Mouse (Mus musculus) midbrain, embryonic 16.5 days (tissue): ENCODE data around the gene S100a1. TPM values are rescaled to one million over a fixed set of nuclear protein-coding genes. Genes with fewer than 3 reads are reported as not detected.

Source experiments
- ATAC-seq: fragments of 200-750 bp; cut with Nextera tagmentation; 2 replicates; pipeline ENCODE4 v1.8.0; 2017; ENCODE audit warnings: moderate TSS enrichment
- H3K27ac ChIP-seq: fragments of 300-500 bp; sonication (generic); 2 replicates; pipeline ENCODE4 v1.5.1; 2014; ENCODE audit warnings: mild to moderate bottlenecking, low read length, mixed read lengths
- H3K27me3 ChIP-seq: fragments of 300-500 bp; sonication (generic); 2 replicates; pipeline ENCODE4 v1.6.1; 2014; ENCODE audit warnings: low read depth, low read length, mixed read lengths; ENCODE audit not compliant: control insufficient read depth, insufficient read depth
- H3K36me3 ChIP-seq: fragments of 300-500 bp; sonication (generic); 2 replicates; pipeline ENCODE4 v1.6.1; 2014; ENCODE audit warnings: mild to moderate bottlenecking, low read length, moderate library complexity, mixed read lengths; ENCODE audit not compliant: control insufficient read depth, insufficient read depth
- H3K4me1 ChIP-seq: fragments of 300-500 bp; sonication (generic); 2 replicates; pipeline ENCODE4 v1.6.1; 2014; ENCODE audit warnings: mild to moderate bottlenecking, low read length, mixed read lengths; ENCODE audit not compliant: control insufficient read depth, insufficient read depth
- H3K4me2 ChIP-seq: fragments of 300-500 bp; sonication (generic); 2 replicates; pipeline ENCODE4 v1.6.1; 2014; ENCODE audit warnings: mild to moderate bottlenecking, low read length, mixed read lengths
- H3K4me3 ChIP-seq: fragments of 300-500 bp; sonication (generic); 2 replicates; pipeline ENCODE4 v1.5.1; 2014; ENCODE audit warnings: low read depth, mild to moderate bottlenecking, low read length, moderate library complexity, mixed read lengths
- H3K9ac ChIP-seq: fragments of 300-500 bp; sonication (generic); 2 replicates; pipeline ENCODE4 v1.6.1; 2014; ENCODE audit warnings: low read depth, low read length, mixed read lengths
- H3K9me3 ChIP-seq: fragments of 300-500 bp; sonication (generic); replicated peaks from 2 replicates; pipeline ENCODE4 v1.6.1; 2014; ENCODE audit warnings: mild to moderate bottlenecking, low read length, mixed read lengths; ENCODE audit not compliant: control insufficient read depth, poor library complexity, severe bottlenecking
- WGBS: fragments of 180-500 bp; shearing (Covaris S2); extraction: QIAGEN DNeasy Blood & Tissue Kit; methylation state at CpG from one replicate; pipeline ENCODE4 v1.1.7; 2014; 5-methylcytosine and 5-hydroxymethylcytosine counted together
- polyA plus RNA-seq: library from polyadenylated mRNA; unstranded; fragments of >200 nt; fragmentation: Nextera tagmentation; extraction: Ambion mirVana; gene quantifications from 2 replicates; pipeline ENCODE4 v1.2.1, GENCODE M21; 2015

S100a1 gene
- polyA plus RNA-seq, 1 experiment from 2014 or later, result 19.5 TPM

DNA sequence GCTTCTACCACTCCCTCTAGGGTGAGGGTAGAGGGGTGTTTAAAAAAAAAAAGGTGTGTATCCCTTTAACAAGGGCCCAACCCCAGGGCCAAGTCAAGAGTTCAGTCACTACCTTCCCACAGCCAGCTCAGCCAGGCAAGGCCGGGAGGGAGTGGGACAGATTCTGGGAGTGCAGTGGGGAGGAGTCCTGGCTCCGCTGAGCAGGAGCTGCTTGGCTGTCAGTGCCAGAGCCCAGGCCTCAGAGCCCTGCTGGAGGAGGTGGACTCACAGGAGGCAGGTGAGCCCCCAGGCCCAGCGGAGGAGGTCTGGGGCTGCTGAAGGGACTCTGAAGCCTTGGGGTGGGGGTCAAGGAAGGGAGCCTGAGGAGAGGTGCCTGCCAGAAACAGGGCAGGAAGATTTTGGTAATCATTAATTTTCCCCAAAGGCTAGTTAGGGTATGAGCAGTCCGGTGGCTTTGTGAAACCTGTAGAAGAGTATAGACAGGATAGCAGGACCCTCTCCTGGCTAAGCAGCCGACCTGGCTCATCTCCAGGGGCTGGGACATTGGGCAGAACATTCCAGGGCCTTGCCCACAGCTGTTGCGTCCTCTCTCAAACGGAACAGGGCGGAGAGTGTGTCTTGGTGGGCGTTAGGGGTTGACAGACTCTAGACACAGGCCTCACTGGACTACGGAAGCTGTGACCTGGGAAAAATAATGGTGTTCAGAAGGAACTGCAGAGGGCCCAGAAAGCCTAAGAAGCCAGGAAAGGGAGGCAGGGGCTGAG, 23.1 kb upstream of the S100a1 start, which contains the start of gene S100a16:
Gene S100a16, plus strand, starts transcription at position 114 of the 764 bp plus-strand sequence.
- WGBS, result 51% methylated on average over 10 of the region's 10 CpGs
- Histone ChIP-seq H3K27ac (no peak within 1 kb of the TSS), H3K9ac (no peak within 1 kb of the TSS), H3K4me1 (0 out of 2 replicates have a peak, but pooled peaks cover 3% of the 10 kb centered on the region), H3K4me2 (no peak within 1 kb of the TSS), H3K4me3 (no peak within 1 kb of the TSS), H3K36me3 (no peaks in the 10 kb centered on the region), H3K27me3 (no peaks in the 10 kb centered on the region), H3K9me3 (no peaks in the 10 kb centered on the region)
- ATAC-seq, result no peak

DNA sequence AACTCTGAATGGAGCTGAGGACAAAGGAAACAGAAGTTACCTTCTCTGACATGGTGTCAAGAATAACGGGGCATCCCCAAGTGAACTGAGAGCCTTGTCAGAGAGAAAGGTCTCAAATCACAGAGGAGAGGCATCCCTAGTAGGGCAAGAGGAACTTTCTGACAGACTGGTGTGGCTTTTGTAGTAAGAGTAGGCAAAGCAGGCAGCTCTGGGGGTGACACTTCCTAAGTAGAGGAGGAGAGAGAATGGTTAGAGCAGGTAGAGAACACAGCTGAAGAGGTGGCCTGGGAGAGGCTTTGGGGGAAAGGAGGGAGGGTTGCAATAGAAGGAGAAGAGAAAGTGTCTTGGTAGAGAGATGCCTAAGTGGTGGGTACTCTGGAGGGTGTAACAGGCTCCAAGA, 21.3 kb upstream of the S100a1 start:
- Histone ChIP-seq H3K27ac (no peak overlapping the region), H3K4me1 (no peaks in the 10 kb centered on the region), H3K9me3 (no peaks in the 10 kb centered on the region), H3K4me3 (no peak overlapping the region), H3K9ac (no peak overlapping the region), H3K4me2 (no peak overlapping the region), H3K36me3 (no peaks in the 10 kb centered on the region), H3K27me3 (no peaks in the 10 kb centered on the region)
- 68% methylated on average over 1 of the region's 1 CpGs for WGBS
- ATAC-seq, result no peak

DNA sequence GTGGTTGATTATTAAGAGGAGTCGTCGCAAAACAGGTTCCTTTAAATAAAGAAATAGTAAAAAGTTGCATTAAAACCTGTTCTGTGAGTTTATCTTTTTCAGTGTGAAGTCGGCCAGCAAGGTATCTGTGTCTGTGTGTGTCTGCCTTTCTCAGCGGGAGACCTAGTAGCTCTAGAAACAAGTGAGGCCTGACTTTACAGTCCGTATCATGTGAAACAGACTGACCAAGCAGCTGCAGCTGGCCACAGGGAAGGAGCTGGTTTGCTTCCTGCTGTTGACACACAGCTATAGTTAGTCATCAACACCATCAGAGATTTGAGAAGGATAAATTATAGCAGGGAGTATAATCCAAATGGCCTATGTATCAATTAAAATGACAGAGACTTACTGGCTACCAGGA, 17.5 kb upstream of the S100a1 start:
- no peaks in the 10 kb centered on the region for H3K9me3 ChIP-seq
- no peak overlapping the region for H3K27ac ChIP-seq
- no peaks in the 10 kb centered on the region for H3K36me3 ChIP-seq
- ATAC-seq, result no peak
- no peaks in the 10 kb centered on the region for H3K4me1 ChIP-seq
- 80% methylated on average over 5 of the region's 5 CpGs for WGBS
- no peak overlapping the region for H3K4me3 ChIP-seq
- H3K27me3 ChIP-seq, result no peaks in the 10 kb centered on the region
- no peak overlapping the region for H3K4me2 ChIP-seq
- H3K9ac ChIP-seq, result no peak overlapping the region

DNA sequence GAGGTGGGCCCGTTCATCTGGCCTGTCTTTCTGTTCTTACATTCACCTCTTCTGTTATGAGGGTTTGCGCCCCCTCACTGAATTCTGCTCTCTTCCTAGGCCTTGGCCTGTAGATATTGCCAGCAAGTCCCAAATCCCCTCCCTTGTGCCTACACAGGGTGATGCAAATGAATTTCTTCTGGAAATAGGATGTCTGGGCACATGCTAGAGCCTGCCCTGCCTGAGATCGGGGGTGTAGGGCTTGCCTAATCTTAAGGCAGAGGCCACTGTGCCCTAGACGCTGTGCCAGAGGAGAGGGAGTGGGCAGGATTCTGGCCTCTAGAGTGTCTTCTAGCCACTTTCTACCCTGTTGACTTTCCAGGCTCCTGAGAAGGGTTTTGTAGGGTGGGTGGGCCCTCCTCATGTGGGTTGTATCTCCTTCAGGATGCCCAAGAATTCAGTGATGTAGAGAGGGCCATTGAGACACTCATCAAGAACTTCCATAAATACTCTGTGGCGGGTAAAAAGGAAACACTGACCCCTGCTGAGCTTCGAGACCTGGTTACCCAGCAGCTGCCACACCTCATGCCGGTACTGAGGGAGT, 13.2 kb upstream of the S100a1 start:
- no peaks in the 10 kb centered on the region for H3K9me3 ChIP-seq

DNA sequence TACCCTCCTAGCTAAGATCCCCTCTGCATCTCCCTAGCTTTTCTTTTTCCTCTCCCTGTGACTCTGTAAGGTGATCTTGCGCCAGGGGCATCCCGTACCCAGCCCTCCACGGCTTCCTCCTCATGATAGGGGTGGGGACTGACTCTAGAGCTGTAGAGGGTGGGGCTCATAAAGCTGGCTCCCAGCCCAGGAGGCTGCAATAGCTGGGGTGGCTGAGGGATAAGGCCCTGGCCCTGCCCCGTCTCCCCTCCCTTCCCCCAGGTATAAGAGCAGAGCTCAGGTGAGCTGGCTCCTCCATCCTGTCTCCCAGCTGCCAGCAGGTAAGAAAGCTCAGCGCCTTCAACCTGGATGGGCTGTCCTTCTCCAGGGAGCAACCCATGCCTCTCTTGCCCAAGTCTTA, 12.4 kb upstream of the S100a1 start, which contains the start of gene S100a14:
Gene S100a14, plus strand, starts transcription at position 277 of the 400 bp plus-strand sequence.
- no peaks in the 10 kb centered on the region for H3K9me3 ChIP-seq
- ATAC-seq, result no peak
- no peak within 1 kb of the TSS for H3K9ac ChIP-seq
- no peak within 1 kb of the TSS for H3K27ac ChIP-seq
- no peak within 1 kb of the TSS for H3K4me2 ChIP-seq
- H3K27me3 ChIP-seq, result no peaks in the 10 kb centered on the region
- H3K4me1 ChIP-seq, result no peaks in the 10 kb centered on the region
- WGBS, result 86% methylated on average over 5 of the region's 5 CpGs
- no peak within 1 kb of the TSS for H3K4me3 ChIP-seq
- H3K36me3 ChIP-seq, result no peaks in the 10 kb centered on the region

More for the DNA sequence above, 13.2 kb upstream of the S100a1 start:
- WGBS, result 92% methylated on average over 7 of the region's 7 CpGs
- Histone ChIP-seq H3K4me2 (no peak overlapping the region), H3K36me3 (no peaks in the 10 kb centered on the region), H3K9ac (no peak overlapping the region), H3K4me1 (no peaks in the 10 kb centered on the region), H3K27me3 (no peaks in the 10 kb centered on the region), H3K27ac (no peak overlapping the region), H3K4me3 (no peak overlapping the region)
- no peak for ATAC-seq

DNA sequence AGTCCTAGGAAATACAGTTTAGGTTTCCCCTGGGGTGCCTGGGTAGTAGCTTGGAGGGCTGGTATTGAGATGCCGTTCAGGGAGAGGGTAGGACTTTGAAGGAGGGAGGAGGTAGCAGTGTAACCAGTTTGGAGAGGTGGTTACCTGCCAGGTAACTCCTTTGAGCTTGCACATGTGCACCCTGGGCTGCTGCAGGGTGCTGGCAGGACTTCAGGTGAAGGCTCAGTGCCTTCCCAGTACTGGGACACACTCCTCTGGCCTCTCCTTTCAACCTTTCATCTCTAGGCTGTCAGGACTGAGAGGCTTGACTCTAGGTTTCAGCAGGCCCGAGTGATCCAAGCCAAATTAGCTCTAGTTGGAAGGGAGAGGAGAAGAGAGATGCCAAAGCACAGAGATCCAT, 11.9 kb upstream of the S100a1 start:
- no peak overlapping the region for H3K9ac ChIP-seq
- H3K4me2 ChIP-seq, result no peak overlapping the region
- 79% methylated on average over 2 of the region's 2 CpGs for WGBS
- H3K4me3 ChIP-seq, result no peak overlapping the region
- H3K27ac ChIP-seq, result no peak overlapping the region
- H3K9me3 ChIP-seq, result no peaks in the 10 kb centered on the region
- no peaks in the 10 kb centered on the region for H3K27me3 ChIP-seq
- no peaks in the 10 kb centered on the region for H3K36me3 ChIP-seq
- no peaks in the 10 kb centered on the region for H3K4me1 ChIP-seq
- no peak for ATAC-seq

DNA sequence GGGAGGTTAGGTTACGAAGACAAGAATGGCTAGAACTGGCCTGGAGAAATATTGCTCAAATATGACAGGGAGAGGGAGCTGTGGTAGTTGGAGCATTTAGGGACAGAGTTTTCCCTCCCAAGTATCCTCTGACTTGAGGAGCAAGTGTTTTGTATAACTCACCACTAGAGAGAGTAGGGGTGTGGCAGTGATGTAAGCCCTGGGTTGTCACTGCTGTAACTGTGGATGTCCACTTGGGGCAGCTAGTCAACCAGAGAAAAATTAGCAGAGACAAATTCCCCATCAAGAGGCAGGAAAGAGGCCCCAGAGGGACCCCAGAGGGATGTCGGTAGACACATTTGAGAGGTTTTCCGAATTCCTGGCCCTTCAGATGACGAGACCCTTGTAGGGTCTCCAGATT, 11.2 kb upstream of the S100a1 start:
- no peak for ATAC-seq
- H3K4me3 ChIP-seq, result no peak overlapping the region
- H3K27ac ChIP-seq, result no peak overlapping the region
- H3K9me3 ChIP-seq, result no peaks in the 10 kb centered on the region
- H3K4me1 ChIP-seq, result no peaks in the 10 kb centered on the region
- WGBS, result 69% methylated on average over 4 of the region's 4 CpGs
- H3K9ac ChIP-seq, result no peak overlapping the region
- no peaks in the 10 kb centered on the region for H3K27me3 ChIP-seq
- H3K4me2 ChIP-seq, result no peak overlapping the region
- H3K36me3 ChIP-seq, result no peaks in the 10 kb centered on the region

DNA sequence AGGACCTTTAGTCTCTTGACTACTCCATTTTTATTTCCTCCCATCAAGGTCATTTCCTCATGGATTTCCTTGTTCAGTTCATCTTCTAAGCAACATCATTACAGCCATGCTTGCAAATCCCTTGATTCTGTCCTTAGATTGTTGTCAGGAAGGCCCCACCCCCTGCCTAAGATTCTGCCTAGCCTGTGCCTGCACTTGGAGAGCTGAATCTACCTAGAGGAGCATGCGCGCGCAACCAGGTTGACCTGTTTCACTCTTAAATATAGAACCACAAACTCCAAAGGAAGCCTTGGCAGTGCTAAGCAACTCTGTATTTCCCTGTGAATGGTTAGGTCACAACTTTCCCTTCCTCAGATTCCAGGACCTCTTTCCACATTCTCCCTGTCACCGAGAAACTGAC, 3.5 kb upstream of the S100a1 start:
- no peak overlapping the region for H3K4me3 ChIP-seq
- no peak overlapping the region for H3K27ac ChIP-seq
- no peak overlapping the region for H3K9ac ChIP-seq
- H3K27me3 ChIP-seq, result peaks cover 23% of the 10 kb centered on the region
- WGBS, result 93% methylated on average over 4 of the region's 4 CpGs
- H3K4me2 ChIP-seq, result no peak overlapping the region
- ATAC-seq, result no peak
- peaks cover 7% of the 10 kb centered on the region; the same call in 1 of the 2 replicates for H3K4me1 ChIP-seq
- no peaks in the 10 kb centered on the region for H3K9me3 ChIP-seq
- H3K36me3 ChIP-seq, result no peaks in the 10 kb centered on the region

DNA sequence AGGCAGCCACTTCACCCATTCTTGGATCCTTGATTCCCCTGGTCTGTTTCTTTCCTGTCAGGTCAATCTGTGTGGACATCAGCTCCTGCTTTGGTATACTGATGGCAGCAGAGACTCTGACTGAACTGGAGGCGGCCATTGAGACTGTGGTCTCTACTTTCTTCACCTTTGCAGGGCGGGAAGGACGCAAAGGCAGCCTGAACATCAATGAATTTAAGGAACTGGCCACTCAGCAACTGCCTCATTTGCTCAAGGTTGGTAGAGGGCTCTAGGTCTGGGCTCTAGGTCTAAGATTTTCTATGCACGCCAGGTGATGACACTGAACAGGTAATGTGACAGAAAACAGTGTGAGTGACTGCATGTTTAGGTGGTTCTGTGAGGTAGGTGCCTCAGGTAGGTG, 1.6 kb upstream of the S100a1 start:
- Histone ChIP-seq H3K4me2 (no peak overlapping the region), H3K4me3 (no peak overlapping the region), H3K36me3 (no peaks in the 10 kb centered on the region), H3K9me3 (no peaks in the 10 kb centered on the region), H3K27ac (no peak overlapping the region), H3K27me3 (peaks cover 29% of the 10 kb centered on the region), H3K9ac (no peak overlapping the region), H3K4me1 (peaks cover 7% of the 10 kb centered on the region; the same call in 1 of the 2 replicates)
- ATAC-seq, result no peak
- 88% methylated on average over 4 of the region's 4 CpGs for WGBS
